Mouse (Mus musculus): ENCODE results near the gene Knstrn. TPM values are rescaled to one million over a fixed set of nuclear protein-coding genes. Genes with fewer than 3 reads are reported as not detected.

Knstrn gene
- 19.8 and 28.0 TPM in 2 replicates for total RNA-seq (2014; rRNA removed; ENCODE audit: low replicate concordance)
- polyA plus RNA-seq (2015; fragmentation: Nextera tagmentation; extraction: Ambion mirVana) = 36.4 and 39.9 TPM in 2 replicates

DNA sequence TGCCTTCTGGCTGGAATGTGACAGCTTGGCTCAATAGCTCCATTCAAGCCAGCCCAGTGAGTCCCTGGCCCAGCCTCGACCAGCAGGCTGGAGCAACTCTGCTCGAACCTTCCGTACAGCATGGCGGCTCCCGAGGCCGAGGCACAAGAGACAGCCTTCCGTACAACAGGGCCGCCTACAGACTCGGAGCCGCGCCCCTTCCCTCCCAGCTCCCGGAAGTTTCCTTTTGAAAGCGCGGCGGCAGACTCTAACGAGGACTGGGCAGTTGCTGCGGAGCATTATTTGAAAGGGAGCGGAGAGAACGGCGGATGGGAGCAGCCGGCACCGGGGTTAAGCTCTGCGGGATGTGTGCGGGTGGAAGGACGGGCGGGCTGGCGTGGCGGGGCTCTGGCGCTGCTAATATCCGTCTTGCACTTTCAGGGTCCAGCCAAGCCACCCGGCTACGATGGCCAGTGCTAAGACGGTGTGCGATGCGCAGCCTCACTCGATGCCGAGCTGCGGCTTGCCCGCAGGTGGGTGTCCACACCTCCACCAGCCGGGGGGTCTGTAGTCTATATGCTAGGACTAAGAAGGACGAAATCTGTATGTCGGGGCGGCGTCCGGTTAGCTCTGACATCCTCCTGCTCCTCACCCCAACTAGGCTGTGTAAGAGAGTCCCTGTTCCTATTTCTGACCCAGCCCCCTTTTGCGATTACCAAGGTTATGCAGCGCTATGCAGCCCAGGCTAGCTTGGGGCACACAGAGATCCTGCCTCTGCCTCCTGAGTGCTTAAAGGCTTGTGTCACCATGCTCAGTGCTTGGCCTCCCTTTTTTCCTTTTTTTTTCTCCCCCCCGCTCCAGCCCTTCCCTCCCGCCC is at the start of gene Knstrn:
Knstrn (plus strand) TSS at position 23 of the 856 bp plus-strand sequence.
- Histone ChIP-seq H3K36me3 (replicated peaks; ENCODE audit: control insufficient read depth, insufficient read depth, low read length) (peaks cover 25% of the 10 kb centered on the region), H3K27me3 (ENCODE audit: control insufficient read depth, insufficient read depth, low read length) (no peaks in the 10 kb centered on the region), H3K27ac (ENCODE audit: low read depth) (peak within 1 kb of the TSS; percentile 16; the same call in 1 of the 2 replicates), H3K9ac (replicated peaks; ENCODE audit: low read depth, low read length) (peak within 1 kb of the TSS; percentile 52), H3K9me3 (replicated peaks; ENCODE audit: control insufficient read depth, low read length) (0 out of 2 replicates have a peak, but pooled peaks cover 4% of the 10 kb centered on the region), H3K4me1 (ENCODE audit: control insufficient read depth, insufficient read depth) (peaks cover 11% of the 10 kb centered on the region; the same call in 1 of the 2 replicates), H3K4me3 (ENCODE audit: low read depth, low read length) (peak within 1 kb of the TSS; percentile 82), H3K4me2 (ENCODE audit: low read depth, low read length) (peak within 1 kb of the TSS; percentile 88)
- ATAC-seq (ENCODE audit: insufficient read depth, low read depth) (peak; percentile 93), DNase-seq (ENCODE audit: low spot score) (peak; percentile 89)
- TF ChIP-seq CTCF (IDR thresholded peaks at IDR 0.05; ENCODE audit: low read depth) (no peak), EP300 (IDR thresholded peaks at IDR 0.05; ENCODE audit: low read depth) (no peak)
- under 1% methylated on average over 49 of the region's 49 CpGs for WGBS

DNA sequence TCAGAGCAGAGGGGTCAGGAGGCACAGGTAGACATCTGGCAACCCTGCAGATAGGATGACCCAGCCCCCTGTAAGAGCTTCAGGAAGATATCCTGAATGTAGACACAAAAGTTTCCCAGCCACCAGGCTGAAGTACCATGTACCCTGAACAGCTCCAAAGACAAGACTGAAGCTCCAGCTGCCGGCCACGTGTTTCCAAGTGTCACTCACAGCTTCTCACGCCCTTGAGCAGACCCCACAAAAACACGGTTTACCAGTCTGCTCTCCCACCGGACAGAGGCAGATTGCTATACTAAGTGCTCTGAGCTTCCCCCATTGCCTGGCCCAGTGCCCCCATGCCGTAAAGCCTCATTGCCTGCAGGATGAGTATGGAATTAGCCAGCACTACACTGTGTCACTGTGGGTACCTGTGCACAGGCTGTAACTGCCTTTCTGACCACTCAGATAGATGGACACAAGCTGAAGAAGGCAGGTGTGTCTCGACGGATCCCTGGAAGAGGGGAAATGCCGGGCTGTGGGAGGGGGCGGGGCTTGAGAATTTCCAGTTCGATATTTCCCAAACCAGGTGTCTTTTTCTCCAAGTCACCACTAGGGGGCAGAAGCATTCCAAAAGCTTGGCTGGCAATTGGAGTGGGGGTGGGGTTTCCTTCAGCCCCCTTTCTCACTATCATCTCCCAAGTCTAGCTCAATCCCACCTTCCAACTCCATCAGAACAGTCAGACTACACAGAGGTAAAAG is 49.5 kb upstream of the Knstrn start:
- H3K9ac ChIP-seq (replicated peaks; ENCODE audit: low read depth, low read length) = no peak overlapping the region
- TF ChIP-seq EP300 (IDR thresholded peaks at IDR 0.05; ENCODE audit: low read depth) (no peak), CTCF (IDR thresholded peaks at IDR 0.05; ENCODE audit: low read depth) (peak; percentile 66)
- H3K4me2 ChIP-seq (ENCODE audit: low read depth, low read length) = no peak overlapping the region
- H3K36me3 ChIP-seq (replicated peaks; ENCODE audit: control insufficient read depth, insufficient read depth, low read length) = no peaks in the 10 kb centered on the region
- no peak for DNase-seq (ENCODE audit: low spot score)
- peak overlapping the region; percentile 93; the same call in 1 of the 2 replicates for H3K27ac ChIP-seq (ENCODE audit: low read depth)
- WGBS = 27% methylated on average over 11 of the region's 11 CpGs
- ATAC-seq (ENCODE audit: insufficient read depth, low read depth) = no peak
- peaks cover 43% of the 10 kb centered on the region for H3K4me1 ChIP-seq (ENCODE audit: control insufficient read depth, insufficient read depth)
- no peak overlapping the region for H3K4me3 ChIP-seq (ENCODE audit: low read depth, low read length)
- no peaks in the 10 kb centered on the region for H3K27me3 ChIP-seq (ENCODE audit: control insufficient read depth, insufficient read depth, low read length)
- no peaks in the 10 kb centered on the region for H3K9me3 ChIP-seq (replicated peaks; ENCODE audit: control insufficient read depth, low read length)

DNA sequence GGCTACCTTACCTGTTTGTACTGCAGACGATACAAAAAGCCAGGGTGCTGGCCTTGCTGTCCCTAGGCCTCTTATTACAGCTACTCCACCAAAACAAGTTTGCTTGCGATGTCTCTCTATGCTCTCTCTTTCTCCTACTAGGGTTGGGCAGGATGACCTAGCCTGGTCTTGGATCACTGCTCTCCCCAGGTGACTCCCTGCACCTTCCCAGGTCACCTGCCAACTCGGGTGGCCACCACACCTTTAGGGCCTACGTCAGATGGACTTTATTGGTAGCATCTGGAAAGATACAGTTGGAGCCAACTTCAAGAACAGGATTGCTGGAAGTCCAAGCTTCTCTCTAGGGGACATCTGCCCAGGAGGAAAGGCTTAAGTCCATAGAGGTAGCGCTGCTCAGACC is 48.9 kb upstream of the Knstrn start:
- WGBS = 79% methylated on average over 5 of the region's 5 CpGs
- no peak overlapping the region for H3K27ac ChIP-seq (ENCODE audit: low read depth)
- H3K4me2 ChIP-seq (ENCODE audit: low read depth, low read length) = no peak overlapping the region
- DNase-seq (ENCODE audit: low spot score) (no peak), ATAC-seq (ENCODE audit: insufficient read depth, low read depth) (no peak)
- H3K36me3 ChIP-seq (replicated peaks; ENCODE audit: control insufficient read depth, insufficient read depth, low read length) = no peaks in the 10 kb centered on the region
- H3K4me3 ChIP-seq (ENCODE audit: low read depth, low read length) = no peak overlapping the region
- H3K27me3 ChIP-seq (ENCODE audit: control insufficient read depth, insufficient read depth, low read length) = no peaks in the 10 kb centered on the region
- TF ChIP-seq EP300 (IDR thresholded peaks at IDR 0.05; ENCODE audit: low read depth) (no peak), CTCF (IDR thresholded peaks at IDR 0.05; ENCODE audit: low read depth) (no peak)
- peaks cover 43% of the 10 kb centered on the region for H3K4me1 ChIP-seq (ENCODE audit: control insufficient read depth, insufficient read depth)
- H3K9me3 ChIP-seq (replicated peaks; ENCODE audit: control insufficient read depth, low read length) = 0 out of 2 replicates have a peak, but pooled peaks cover 3% of the 10 kb centered on the region
- H3K9ac ChIP-seq (replicated peaks; ENCODE audit: low read depth, low read length) = no peak overlapping the region

DNA sequence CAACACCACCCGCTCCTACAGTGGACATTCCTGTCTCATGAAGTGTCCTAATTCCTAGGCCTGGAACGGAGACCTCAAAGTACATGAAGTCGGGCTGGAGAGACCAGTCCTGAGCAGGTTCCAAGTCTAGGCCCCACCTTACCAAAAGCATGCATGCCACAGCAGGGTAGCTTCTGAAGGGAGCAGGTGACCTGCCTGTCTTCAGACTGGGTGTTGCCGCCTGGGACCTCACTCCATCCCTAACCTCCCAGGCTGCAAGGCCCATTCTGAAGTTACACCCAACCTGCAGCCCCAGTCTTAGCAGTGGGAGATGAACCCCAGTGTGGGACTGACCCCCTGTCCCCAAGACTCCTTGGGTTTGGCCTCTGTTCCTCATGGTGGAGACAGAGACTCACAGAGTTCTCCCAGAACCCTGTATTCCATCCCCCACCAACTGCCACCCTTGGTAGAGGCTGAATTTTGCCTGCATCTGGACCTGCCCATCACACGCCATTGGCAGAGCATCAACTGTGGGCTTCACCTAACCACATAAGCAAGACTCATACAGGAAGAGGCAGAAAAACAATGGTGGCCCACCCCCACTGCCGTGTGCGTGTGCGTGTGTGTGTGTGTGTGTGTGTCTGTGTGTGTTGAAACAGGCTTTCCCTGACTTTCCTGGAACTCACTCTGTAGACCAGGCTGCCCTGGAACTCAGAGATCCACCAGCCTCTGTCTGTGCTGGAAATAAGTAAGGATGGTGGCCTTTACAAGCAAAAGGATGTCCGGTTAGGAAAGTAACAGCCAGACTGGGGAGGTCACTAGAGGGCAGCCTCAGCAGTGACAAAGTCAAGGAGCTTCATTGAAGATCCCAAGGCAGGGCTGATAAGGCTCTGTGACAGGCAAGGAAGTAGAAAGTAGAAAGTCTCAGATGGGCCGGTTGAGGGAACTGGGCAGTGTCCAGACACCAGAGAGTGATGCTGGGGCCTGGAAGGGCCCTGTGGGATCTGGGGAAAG is 47.5 kb upstream of the Knstrn start:
- peaks cover 31% of the 10 kb centered on the region for H3K4me1 ChIP-seq (ENCODE audit: control insufficient read depth, insufficient read depth)
- no peak overlapping the region for H3K9ac ChIP-seq (replicated peaks; ENCODE audit: low read depth, low read length)
- no peak overlapping the region for H3K4me2 ChIP-seq (ENCODE audit: low read depth, low read length)
- H3K27me3 ChIP-seq (ENCODE audit: control insufficient read depth, insufficient read depth, low read length) = no peaks in the 10 kb centered on the region
- H3K27ac ChIP-seq (ENCODE audit: low read depth) = no peak overlapping the region
- 68% methylated on average over 10 of the region's 10 CpGs for WGBS
- ATAC-seq (ENCODE audit: insufficient read depth, low read depth) = no peak
- H3K4me3 ChIP-seq (ENCODE audit: low read depth, low read length) = no peak overlapping the region
- no peak for TF ChIP-seq CTCF (IDR thresholded peaks at IDR 0.05; ENCODE audit: low read depth)
- TF ChIP-seq EP300 (IDR thresholded peaks at IDR 0.05; ENCODE audit: low read depth) = no peak
- H3K36me3 ChIP-seq (replicated peaks; ENCODE audit: control insufficient read depth, insufficient read depth, low read length) = no peaks in the 10 kb centered on the region
- DNase-seq (ENCODE audit: low spot score) = no peak
- 0 out of 2 replicates have a peak, but pooled peaks cover 3% of the 10 kb centered on the region for H3K9me3 ChIP-seq (replicated peaks; ENCODE audit: control insufficient read depth, low read length)
